Mouse (Mus musculus) intestine, embryonic 16.5 days (tissue): ENCODE results near the gene Grin2a. TPM values are rescaled to one million over a fixed set of nuclear protein-coding genes. Genes with fewer than 3 reads are reported as not detected.

Source experiments
- ATAC-seq: fragments of 200-750 bp; cut with Nextera tagmentation; 2 replicates; pipeline ENCODE4 v1.8.0; 2017; ENCODE audit warnings: moderate TSS enrichment, moderate library complexity
- H3K27ac ChIP-seq: fragments of 300-500 bp; sonication (generic); 2 replicates; pipeline ENCODE4 v1.5.1; 2014; ENCODE audit warnings: mild to moderate bottlenecking, low read length
- H3K27me3 ChIP-seq: fragments of 300-500 bp; sonication (generic); replicated peaks from 2 replicates; pipeline ENCODE4 v1.6.1; 2014; ENCODE audit warnings: low read length, control low read depth, mixed read lengths; ENCODE audit not compliant: control insufficient read depth, insufficient read depth
- H3K36me3 ChIP-seq: fragments of 300-500 bp; sonication (generic); 2 replicates; pipeline ENCODE4 v1.6.1; 2014; ENCODE audit warnings: low read length, control low read depth; ENCODE audit not compliant: control insufficient read depth, insufficient read depth
- H3K4me1 ChIP-seq: fragments of 300-500 bp; sonication (generic); 2 replicates; pipeline ENCODE4 v1.6.1; 2014; ENCODE audit warnings: low read length, control low read depth, mixed read lengths; ENCODE audit not compliant: control insufficient read depth, insufficient read depth
- H3K4me2 ChIP-seq: fragments of 300-500 bp; sonication (generic); 2 replicates; pipeline ENCODE4 v1.6.1; 2014; ENCODE audit warnings: low read depth, low read length, control low read depth
- H3K4me3 ChIP-seq: fragments of 300-500 bp; sonication (generic); 2 replicates; pipeline ENCODE4 v1.5.1; 2014; ENCODE audit warnings: mild to moderate bottlenecking, low read length
- H3K9ac ChIP-seq: fragments of 300-500 bp; sonication (generic); 2 replicates; pipeline ENCODE4 v1.6.1; 2014; ENCODE audit warnings: low read depth, low read length
- H3K9me3 ChIP-seq: fragments of 300-500 bp; sonication (generic); 2 replicates; pipeline ENCODE4 v1.6.1; 2016; ENCODE audit warnings: low read length, control low read depth; ENCODE audit not compliant: control insufficient read depth
- WGBS: fragments of 180-500 bp; shearing (Covaris S2); extraction: QIAGEN DNeasy Blood & Tissue Kit; methylation state at CpG from one replicate; pipeline ENCODE4 v1.1.7; 2014; 5-methylcytosine and 5-hydroxymethylcytosine counted together
- polyA plus RNA-seq: library from polyadenylated mRNA; unstranded; fragments of >200 nt; fragmentation: Nextera tagmentation; extraction: Ambion mirVana; gene quantifications from 2 replicates; pipeline ENCODE4 v1.2.1, GENCODE M21; 2015

The Grin2a gene
- polyA plus RNA-seq, result 0.12 TPM in 2 replicates

DNA sequence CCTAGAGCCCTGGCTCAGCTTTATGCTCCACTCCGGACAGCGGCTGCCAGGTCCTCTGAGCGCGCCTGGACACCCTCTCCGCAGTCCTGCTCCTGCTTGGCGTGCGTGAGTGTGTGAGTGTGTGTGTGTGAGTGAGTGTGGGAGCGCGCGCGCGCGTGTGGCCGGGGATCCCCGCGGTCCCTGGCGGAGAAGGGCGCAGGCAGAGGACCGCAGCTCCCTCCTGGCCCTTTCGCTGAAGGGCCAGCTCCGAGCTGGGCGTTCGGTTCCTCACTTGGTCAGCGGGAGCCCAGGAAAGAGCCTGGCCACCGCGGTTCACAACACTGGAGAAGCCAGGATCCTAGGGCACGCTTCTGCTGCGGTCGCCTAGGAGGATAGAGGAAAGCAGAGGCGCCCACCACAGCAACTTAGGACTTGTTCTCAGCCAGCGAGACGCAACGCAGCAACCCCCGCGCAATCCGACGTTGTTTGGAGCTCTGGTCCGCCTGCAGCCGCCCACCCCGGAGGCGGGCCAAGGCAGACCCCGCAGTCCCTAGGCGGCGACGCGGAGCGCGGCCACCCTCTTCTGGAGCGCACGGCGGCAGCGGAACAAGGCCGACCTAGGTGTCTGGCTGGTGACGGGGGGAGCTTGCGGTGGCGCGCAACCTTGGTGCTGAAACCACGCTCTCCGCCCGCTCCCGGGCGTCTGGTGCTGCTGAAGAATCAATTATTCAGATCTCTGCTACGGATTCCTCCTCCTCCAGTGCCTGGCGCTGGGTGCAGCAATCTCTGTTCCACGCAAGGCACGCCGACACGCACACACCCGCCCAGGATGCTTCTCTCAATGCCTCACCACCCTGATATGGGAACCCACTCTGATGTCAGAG, at the start of gene Grin2a:
Gene Grin2a, minus strand, starts transcription at position 610 of the 863 bp plus-strand sequence.
- Histone ChIP-seq H3K4me2 (peak within 1 kb of the TSS; percentile 47), H3K27ac (no peak within 1 kb of the TSS), H3K9me3 (no peaks in the 10 kb centered on the region), H3K4me3 (peak within 1 kb of the TSS; percentile 35), H3K4me1 (0 out of 2 replicates have a peak, but pooled peaks cover 2% of the 10 kb centered on the region), H3K27me3 (peaks cover 53% of the 10 kb centered on the region), H3K9ac (no peak within 1 kb of the TSS), H3K36me3 (no peaks in the 10 kb centered on the region)
- WGBS, result under 1% methylated on average over 69 of the region's 69 CpGs
- no peak for ATAC-seq

DNA sequence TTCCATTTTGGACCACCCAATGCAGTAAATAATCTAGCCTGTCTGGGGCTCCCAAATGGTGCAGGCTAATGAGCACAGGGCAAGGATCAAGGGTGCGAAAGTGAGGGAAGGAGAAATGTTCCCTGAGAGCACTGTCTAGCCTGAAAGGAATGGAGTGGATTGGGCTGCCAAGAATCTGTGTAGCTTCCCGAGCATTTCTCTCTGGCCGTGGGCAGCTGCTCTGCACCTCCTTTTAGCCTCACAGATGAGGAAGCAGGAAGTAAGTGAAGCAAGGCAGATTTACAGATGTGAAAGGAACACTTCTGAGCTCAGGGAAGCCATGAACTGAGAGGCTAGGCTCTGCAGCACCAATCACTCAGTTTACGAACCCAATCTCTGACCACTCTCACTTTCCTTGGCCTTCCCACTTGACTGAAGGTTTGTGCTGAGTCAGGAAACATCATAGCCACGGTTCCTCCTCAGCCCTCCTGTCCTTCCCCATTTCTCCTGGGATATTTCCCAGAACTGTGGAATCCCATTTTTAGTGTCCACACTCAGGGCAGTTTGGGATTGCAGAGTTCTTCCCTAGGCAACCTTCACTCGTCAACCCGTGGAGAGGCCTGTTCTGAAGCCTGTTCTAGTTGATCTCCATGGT, 40.3 kb upstream of the Grin2a start:
- no peaks in the 10 kb centered on the region for H3K27me3 ChIP-seq
- no peaks in the 10 kb centered on the region for H3K9me3 ChIP-seq
- no peaks in the 10 kb centered on the region for H3K4me1 ChIP-seq
- H3K4me2 ChIP-seq, result no peak overlapping the region
- ATAC-seq, result no peak
- no peaks in the 10 kb centered on the region for H3K36me3 ChIP-seq
- 70% methylated on average over 7 of the region's 7 CpGs for WGBS
- H3K4me3 ChIP-seq, result no peak overlapping the region
- H3K27ac ChIP-seq, result no peak overlapping the region
- H3K9ac ChIP-seq, result no peak overlapping the region

DNA sequence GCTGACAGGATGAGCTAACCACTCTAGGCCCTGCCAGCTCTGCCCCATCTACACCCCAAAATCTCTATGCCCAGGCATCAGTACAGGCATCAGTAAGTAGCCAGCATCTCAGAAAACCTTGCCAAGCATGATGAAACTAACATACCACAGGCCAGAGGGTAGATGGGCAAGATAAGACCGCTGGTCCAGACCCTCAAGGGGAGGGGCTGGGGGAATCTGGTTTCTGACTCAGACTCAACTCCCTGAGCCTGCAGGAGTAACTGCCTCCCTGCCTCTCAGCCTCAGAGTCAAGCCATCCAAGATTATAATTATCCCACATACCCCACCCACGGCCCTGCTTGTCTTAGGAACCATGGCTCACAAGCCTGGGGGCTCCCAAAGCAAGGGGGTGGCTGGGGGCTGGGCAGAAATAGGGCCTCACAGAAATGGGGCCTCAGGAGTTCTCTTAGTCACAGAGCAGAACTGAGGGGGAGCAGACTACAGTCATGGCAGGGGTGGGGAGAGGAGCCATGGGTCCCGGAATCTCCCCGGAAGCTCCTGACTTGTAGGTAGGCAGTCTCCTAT, 38.1 kb upstream of the Grin2a start:
- Histone ChIP-seq H3K9me3 (no peaks in the 10 kb centered on the region), H3K27ac (no peak overlapping the region), H3K9ac (no peak overlapping the region), H3K4me3 (no peak overlapping the region), H3K4me2 (no peak overlapping the region), H3K4me1 (no peaks in the 10 kb centered on the region), H3K36me3 (no peaks in the 10 kb centered on the region), H3K27me3 (no peaks in the 10 kb centered on the region)
- 68% methylated on average over 4 of the region's 4 CpGs for WGBS
- no peak for ATAC-seq

DNA sequence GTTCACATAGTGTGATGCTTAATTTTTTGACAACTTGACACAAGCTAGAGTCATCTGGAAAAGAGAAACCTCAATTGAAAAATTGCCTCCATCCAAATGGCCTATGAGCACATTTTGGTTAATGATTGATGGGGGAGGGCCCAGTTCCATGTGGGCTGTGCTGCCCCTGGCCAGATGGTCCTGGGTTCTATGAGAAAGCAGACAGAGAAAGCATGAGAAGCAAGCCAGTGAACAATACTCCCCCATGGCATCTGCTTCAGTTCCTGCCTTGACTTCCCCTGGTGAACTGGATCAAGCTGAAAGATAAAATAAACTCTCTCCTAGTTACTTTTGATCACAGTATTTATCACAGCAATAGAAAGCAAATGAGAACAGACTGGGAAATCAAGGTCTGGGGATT, 36.5 kb upstream of the Grin2a start:
- H3K9ac ChIP-seq, result no peak overlapping the region
- no peaks in the 10 kb centered on the region for H3K27me3 ChIP-seq
- ATAC-seq, result no peak
- H3K4me1 ChIP-seq, result no peaks in the 10 kb centered on the region
- H3K9me3 ChIP-seq, result no peaks in the 10 kb centered on the region
- H3K4me3 ChIP-seq, result no peak overlapping the region
- no peak overlapping the region for H3K27ac ChIP-seq
- no peak overlapping the region for H3K4me2 ChIP-seq
- no peaks in the 10 kb centered on the region for H3K36me3 ChIP-seq

DNA sequence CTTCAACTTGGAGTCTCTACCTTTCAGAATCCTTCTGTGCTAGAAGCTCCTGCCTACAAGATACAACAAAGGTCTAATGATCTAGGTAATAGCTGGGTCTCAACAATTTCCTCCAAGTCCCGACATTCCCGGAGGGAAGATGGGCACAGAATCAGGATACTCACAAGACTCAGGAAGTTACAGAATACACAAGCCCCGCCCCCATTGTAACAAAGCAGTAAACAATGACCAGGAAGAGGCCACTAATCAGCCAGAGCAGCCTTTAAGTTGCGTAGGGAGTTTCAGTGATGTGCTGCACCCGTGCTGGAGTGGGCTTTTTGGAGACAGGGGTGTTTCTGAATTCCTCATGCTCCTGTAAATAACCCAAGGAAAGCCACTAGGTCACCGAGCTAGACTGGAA, 31.4 kb upstream of the Grin2a start:
- Histone ChIP-seq H3K27ac (no peak overlapping the region), H3K9me3 (no peaks in the 10 kb centered on the region), H3K4me3 (no peak overlapping the region), H3K36me3 (no peaks in the 10 kb centered on the region), H3K4me2 (no peak overlapping the region), H3K4me1 (no peaks in the 10 kb centered on the region), H3K9ac (no peak overlapping the region), H3K27me3 (no peaks in the 10 kb centered on the region)
- no peak for ATAC-seq
- WGBS, result 76% methylated on average over 6 of the region's 6 CpGs

DNA sequence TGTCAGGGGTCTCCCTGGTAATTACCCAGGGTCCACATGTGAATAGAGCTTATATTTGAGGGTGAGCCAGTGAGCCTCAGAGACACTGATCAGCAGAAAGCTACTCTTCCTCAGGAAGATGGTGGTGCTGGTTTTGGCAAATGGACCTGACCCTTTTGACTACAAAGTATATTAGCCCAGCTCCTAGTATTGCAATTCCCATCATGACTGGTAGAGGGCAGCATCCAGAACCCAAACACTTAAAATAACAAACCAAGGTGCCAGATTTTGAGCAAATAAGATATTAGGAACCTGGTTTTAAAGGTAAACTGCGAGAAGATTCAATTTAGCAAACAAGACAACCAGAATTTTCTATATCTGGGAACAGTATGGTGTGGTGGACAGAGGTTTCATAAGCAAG, 14.4 kb upstream of the Grin2a start:
- no peaks in the 10 kb centered on the region for H3K27me3 ChIP-seq
- H3K9me3 ChIP-seq, result peaks cover 3% of the 10 kb centered on the region; the same call in 1 of the 2 replicates
- no peak for ATAC-seq
- H3K27ac ChIP-seq, result no peak overlapping the region
- no peak overlapping the region for H3K4me3 ChIP-seq
- no peak overlapping the region for H3K9ac ChIP-seq
- WGBS, result 58% methylated on average over 1 of the region's 1 CpGs
- H3K36me3 ChIP-seq, result no peaks in the 10 kb centered on the region
- H3K4me2 ChIP-seq, result no peak overlapping the region
- no peaks in the 10 kb centered on the region for H3K4me1 ChIP-seq

DNA sequence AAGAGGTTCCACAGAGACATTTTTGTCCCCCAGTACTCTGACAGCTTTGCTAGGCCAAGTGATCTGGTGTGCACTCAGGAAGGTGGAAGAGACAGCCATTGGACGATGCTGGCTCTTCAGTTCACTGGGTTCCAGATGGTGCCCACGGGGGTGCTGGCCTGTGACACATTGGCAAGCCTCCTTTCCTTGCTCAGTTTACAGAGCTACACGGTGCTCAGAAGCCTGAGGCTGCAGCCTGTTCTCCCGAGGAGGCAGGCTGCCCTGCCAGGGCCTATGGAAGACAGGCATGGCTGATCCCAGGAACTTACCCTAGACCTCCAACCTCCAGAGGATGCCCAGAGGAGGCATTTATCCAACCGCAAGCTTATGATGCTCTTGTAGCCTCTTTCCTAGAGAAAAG, 10.2 kb upstream of the Grin2a start:
- peaks cover 3% of the 10 kb centered on the region; the same call in 1 of the 2 replicates for H3K9me3 ChIP-seq
- no peaks in the 10 kb centered on the region for H3K27me3 ChIP-seq
- 78% methylated on average over 5 of the region's 5 CpGs for WGBS
- no peak for ATAC-seq
- H3K36me3 ChIP-seq, result no peaks in the 10 kb centered on the region
- no peak overlapping the region for H3K27ac ChIP-seq
- H3K4me3 ChIP-seq, result no peak overlapping the region
- H3K4me1 ChIP-seq, result no peaks in the 10 kb centered on the region
- no peak overlapping the region for H3K4me2 ChIP-seq
- H3K9ac ChIP-seq, result no peak overlapping the region

DNA sequence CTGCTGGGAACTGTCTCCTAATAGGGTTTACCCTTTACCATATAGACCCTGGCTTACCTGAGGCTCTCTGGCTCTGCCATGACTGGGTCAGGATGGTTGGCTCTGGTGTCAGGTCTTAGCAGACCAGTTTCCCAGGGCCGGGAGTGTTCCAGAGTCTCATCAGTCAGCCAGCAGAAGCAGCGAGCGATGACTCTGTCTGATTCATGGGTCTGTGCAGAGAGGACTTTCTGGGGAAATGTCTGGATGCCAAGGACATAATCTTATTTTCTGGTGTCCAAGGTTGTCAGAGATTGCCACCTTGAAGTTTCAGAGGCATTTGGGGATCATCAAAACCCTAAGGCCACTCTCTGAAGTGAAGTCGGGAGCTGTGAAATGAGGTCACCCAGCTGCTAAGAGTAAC, 8.7 kb upstream of the Grin2a start:
- no peak for ATAC-seq
- WGBS, result 78% methylated on average over 4 of the region's 4 CpGs
- no peak overlapping the region for H3K4me3 ChIP-seq

DNA sequence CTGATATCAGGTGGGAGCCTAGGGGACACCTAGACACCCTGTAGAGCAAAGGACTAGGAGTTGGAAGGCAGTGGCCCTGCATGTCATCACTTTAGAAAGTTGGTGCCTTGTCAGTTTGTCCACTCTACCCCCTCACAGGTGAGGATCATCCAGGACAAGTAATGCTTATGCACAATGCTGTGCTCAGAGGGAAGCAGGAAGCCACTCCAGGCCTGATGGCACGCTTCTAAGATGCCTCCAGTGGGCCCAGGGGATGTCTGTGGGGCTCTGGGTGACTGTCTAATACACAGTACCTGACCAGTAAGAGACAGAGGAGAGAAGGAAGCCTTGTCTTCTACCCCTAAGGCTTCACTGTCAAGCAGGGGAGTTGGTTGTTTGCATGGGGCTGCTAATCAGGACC, 7.6 kb upstream of the Grin2a start:
- H3K36me3 ChIP-seq, result no peaks in the 10 kb centered on the region
- peaks cover 3% of the 10 kb centered on the region; the same call in 1 of the 2 replicates for H3K9me3 ChIP-seq
- H3K27me3 ChIP-seq, result no peaks in the 10 kb centered on the region
- no peaks in the 10 kb centered on the region for H3K4me1 ChIP-seq
- no peak overlapping the region for H3K4me3 ChIP-seq
- WGBS, result 36% methylated on average over 1 of the region's 1 CpGs
- no peak overlapping the region for H3K4me2 ChIP-seq
- H3K9ac ChIP-seq, result no peak overlapping the region
- no peak overlapping the region for H3K27ac ChIP-seq
- ATAC-seq, result no peak

More for the DNA sequence above, 8.7 kb upstream of the Grin2a start:
- peaks cover 3% of the 10 kb centered on the region; the same call in 1 of the 2 replicates for H3K9me3 ChIP-seq
- H3K36me3 ChIP-seq, result no peaks in the 10 kb centered on the region
- H3K4me2 ChIP-seq, result no peak overlapping the region
- H3K4me1 ChIP-seq, result no peaks in the 10 kb centered on the region
- no peaks in the 10 kb centered on the region for H3K27me3 ChIP-seq
- no peak overlapping the region for H3K9ac ChIP-seq
- H3K27ac ChIP-seq, result no peak overlapping the region
